Mouse (Mus musculus) frontal cortex, adult 2 months (tissue): ENCODE data around the gene Sim2. TPM values are rescaled to one million over a fixed set of nuclear protein-coding genes. Genes with fewer than 3 reads are reported as not detected.
A peak's percentile ranks its signal among the peaks of the same experiment; 100 is the strongest.

Source experiments
- DNase-seq, 2 experiments: peaks; one replicate each; pipeline ENCODE4 v3.0.0; 2022; ENCODE audit warnings: low spot score in 1 of 2; ENCODE audit errors: extremely low spot score in 1 of 2
- polyA plus RNA-seq: library from polyadenylated mRNA; depleted of rRNA; stranded (reverse); fragments of >200 nt; gene quantifications from 2 replicates; pipeline ENCODE4 v1.2.3, GENCODE M21; 2012

Sim2 gene
- polyA plus RNA-seq, 1 experiment = 0.30 TPM

DNA sequence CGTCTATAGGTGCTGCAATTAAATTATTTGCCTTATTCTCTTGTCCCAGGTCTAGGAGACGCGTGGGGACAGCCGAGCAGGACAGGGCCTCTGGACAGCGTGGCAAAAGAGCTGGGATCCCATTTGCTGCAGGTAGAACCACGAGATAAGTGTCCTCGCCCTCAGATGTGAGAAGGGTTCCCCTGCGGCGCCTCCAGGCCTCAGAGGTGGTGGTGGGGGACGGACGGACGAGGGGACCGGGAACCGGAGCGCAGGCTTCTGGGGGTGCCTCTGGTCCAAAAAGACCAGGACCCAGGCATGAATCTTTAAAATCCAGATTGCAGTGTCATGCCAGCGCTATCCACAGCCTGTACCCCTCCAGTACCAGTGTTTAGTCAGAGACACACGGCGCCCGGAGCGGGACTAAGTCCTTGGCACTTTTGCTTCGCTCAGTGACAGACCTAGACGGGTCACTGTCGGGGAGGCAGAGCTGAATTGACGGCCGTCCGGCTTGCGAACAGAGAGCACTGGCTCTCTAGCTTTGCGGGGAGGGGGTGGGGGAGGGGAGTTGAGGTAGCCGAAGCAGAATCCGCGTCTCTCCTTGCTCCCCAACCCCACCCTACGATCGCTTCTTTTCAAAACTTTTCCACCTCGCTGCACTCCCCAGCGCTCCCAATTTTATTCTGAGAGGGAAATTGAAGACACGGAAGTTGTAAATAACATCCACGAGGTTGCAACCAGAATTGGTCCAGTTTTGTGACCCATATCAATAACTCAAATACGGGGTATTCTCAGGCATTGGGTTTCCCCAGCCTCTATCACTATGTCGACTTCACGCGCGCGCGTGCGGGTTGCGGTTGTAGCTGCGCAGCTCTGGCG, 9.7 kb downstream of the Sim2 start:
- DNase-seq = no peak

DNA sequence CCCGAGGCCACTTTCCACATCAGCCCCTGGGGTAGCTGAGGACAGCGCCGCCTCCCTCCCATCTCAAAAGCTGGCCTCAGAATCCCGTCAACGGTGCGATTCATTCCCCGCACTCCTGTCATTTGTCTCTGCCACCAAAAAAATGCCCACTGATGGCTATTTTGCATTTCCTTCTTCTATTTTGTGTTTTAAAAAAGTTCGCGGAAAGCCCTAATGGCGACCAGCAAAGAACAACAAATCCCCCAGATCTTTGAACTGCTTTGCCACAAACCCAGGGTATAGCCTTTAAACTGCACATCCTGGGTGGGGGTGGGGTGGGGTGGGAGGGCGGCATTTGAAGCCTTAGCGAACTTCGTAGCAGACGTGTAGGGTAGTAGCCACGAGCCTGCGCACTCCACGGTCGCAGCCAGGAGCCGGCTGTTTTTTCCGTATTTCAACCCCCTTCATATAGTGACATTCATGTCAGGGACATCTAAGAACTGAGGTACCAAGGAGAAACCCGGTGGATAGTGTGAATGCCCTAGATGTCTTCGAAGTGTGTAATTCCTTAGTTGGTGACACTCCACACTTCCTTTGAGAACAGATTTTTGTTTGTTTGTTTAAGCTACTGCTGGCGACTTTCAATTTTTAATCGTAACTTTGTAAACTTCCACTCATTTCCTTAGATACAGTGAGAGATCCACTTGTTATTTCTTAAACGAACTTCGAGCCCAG, 10.5 kb downstream of the Sim2 start:
- DNase-seq = no peak

DNA sequence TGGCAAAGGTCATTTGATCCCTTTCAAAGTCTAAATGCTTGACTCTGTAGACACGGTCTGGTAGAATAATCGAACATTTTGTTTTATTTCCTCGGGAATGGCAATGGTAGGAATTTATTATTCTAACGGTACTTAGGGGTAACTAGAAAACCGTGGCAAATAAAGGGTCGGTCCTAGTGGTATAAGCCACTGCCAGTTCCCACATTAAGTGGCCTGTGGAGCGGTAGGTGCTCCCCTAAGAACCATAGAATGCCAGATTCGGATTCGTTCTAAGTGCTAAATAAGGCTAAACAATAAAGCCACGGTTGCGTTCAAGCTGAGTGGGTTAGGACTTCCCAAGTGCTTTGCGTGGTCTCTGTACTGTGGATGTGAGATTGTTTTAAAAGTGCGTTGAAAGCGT, 11.7 kb downstream of the Sim2 start:
- DNase-seq = no peak

DNA sequence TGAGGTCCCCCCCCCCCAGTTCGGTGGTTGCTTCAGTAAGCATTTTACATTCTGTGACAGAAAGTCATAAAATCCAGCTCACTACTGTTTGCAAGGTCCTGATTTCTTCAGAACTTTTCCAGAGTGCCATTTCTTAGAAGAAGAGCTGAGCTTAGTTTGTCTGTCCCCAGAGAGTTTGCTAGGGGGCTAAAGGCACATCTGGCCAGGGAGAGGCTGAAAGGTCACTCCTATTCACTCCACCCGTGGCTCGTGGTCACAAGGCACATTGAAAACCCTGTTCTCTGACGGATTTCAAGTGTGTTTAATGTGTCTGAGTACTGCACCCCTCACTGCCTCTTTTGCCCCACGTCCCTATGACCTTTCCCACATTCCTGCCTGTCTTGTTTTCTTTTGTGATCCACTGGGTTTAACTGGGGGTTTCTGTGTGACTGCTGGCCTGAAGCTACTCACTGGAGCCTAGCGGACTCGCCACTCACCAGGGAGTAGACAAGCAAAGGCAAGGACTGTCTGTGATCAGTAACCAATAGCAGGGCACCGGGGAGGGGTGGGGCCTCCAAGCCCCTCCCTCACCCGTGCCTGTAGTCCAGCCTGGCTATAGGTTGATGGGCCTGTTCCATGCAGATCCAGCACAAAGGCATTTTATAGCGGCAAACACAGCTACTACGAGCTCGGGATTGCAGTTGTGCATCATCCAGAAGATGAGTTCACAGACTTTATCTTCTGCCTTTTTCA, 13.2 kb downstream of the Sim2 start:
- DNase-seq = no peak

DNA sequence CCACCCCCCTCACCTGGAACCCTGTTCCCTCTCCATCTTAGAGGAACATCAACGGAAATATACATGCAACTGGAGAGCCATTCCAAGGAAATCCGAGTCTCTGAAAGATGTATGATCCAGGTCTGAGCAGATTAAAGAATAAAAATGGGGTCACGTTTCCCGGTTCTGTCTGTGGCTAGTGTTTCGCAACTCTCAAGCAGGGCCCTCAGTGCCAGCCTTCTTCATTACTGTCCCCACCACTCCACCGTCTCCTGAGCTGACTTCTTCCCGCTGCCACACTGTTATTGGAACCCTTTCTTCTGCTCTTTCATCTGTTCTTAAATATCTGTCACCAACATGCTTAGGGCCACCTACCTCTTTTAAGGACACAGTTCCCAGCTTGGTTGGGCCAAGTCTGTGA, 28.4 kb downstream of the Sim2 start:
- DNase-seq = no peak

DNA sequence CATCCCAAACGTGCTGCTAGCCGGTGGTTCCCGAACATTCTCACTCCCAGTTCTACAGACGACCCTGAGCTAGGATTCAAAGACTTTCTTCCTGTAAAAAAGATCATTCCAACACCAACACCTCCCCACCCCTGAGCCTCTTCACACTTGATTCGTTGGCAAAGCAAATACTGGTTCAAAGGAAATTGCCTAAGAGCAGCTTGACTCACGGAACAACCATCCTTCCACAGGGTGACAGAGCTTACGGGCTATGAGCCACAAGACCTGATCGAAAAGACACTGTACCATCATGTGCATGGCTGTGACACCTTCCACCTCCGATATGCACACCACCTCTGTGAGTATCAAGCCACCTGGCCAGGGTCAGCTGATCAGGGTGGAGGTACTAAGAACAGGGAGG, 30.0 kb downstream of the Sim2 start:
- DNase-seq = no peak

DNA sequence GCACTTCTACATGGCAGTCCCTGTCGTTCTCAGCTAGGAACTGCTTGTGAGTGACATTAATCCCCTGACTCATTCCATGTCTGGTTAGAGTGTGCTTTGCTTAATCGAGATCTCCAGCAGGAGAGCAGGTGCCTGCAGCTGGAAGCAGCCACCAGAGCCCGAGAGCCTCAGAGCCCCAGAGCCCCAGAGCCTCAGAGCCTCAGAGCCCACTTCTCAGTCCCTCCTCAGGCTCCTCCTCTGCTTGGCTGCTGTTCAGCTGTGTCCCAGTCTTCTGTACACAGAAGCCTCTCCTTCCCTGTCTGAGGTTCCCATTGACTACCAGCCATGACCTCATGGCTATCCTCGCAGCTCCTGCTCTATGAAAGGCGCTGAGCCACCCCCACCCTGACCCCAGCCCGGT, 32.6 kb downstream of the Sim2 start:
- no peak for DNase-seq

DNA sequence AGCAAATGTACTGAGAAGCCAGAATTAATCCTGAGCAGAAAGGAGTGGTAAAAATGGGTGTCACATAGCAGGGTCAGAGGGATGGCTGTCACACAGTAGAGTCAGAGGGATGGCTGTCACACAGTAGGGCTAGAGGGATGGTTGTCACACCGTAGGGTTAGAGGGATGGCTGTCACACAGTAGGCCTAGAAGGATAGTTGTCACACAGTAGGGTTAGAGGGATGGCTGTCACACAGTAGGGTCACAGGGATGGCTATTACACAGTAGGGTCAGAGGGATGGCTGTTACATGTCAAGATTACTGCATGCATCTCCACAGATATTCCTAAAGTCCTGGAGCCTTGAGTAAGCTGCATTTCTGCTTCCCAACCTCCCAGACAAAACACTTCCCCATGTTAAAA, 33.7 kb downstream of the Sim2 start:
- DNase-seq = no peak

DNA sequence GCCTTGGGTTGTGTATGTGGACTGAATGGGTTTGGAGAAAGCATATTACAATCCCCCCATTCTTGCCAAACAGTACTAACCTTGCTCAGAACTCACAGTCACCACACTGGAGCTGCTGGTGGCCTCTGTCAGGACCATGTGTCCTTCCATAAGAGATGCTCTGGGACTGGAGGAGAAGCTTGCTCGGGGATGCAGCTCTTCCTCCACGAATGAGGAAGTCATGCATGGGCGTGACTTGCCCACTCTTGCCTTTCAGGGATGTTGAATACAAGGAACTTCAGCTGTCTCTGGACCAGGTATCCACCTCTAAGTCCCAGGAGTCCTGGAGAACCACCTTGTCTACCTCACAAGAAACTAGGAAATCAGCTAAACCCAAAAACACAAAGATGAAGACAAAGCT, 37.6 kb downstream of the Sim2 start:
- DNase-seq = no peak

DNA sequence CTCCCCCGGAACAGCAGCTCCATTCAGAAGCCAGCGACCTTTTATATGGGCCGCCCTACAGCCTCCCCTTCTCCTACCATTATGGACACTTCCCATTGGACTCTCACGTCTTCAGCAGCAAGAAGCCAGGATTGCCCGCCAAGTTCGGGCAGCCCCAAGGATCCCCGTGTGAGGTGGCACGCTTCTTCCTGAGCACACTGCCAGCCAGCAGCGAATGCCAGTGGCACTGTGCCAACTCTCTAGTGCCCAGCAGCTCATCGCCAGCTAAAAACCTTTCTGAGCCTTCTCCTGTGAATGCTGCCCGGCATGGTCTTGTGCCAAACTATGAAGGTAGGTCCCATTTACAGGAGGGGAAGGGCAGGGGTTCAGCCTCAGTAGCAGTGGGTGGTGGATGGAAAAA, 38.5 kb downstream of the Sim2 start:
- peak in 1 of 2 experiments; percentile 22 for DNase-seq

DNA sequence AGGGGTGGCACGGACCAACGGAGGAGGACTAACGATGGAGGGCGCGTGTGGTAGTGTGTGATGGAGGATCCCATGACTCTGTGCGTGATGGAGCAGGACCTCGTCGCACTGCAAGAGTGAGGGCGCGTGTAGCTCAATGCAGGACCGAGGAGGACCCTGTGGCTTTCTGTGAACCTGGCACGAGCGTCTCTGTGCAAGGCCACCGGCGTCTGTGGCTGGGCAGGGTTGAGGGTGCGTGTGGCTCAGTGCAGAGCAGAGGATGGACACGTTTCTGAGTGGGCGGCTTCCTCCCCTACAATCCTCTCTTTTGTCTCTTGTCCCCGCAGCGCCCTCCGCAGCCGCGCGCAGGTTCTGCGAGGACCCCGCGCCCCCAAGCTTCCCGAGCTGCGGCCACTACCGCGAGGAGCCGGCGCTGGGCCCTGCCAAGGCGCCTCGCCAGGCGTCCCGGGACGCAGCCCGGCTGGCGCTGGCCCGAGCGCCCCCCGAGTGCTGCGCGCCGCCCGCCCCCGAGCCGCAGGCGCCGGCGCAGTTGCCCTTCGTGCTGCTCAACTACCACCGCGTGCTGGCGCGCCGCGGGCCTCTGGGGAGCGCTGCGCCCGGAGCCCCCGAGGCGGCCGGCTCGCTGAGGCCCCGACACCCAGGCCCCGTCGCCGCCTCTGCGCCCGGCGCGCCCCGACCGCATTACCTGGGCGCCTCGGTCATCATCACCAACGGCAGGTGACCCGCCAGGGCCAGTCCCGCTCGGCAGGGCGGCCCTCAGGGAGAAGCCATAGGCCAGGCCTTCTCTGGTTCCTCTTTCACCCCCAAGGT, 40.6 kb downstream of the Sim2 start:
- DNase-seq = no peak

DNA sequence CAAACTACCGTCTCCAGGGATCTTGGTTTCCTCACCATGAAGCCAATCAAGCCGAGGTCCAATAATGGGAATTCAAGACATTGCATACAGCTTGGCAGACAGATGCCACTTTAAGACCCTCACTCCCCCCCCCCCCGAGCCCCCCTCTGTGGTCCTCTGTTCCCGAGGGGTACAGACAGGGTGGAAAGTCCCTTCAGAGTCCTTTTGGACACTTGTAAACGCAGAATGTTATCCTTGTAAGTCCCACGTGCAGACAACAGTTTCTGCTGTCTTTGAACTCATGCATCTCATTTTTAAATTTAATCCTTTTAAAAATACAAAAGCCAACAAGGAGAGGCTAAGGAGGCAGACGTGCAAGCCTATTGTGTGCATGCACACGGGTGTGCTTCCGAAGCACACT, 41.5 kb downstream of the Sim2 start:
- no peak for DNase-seq

DNA sequence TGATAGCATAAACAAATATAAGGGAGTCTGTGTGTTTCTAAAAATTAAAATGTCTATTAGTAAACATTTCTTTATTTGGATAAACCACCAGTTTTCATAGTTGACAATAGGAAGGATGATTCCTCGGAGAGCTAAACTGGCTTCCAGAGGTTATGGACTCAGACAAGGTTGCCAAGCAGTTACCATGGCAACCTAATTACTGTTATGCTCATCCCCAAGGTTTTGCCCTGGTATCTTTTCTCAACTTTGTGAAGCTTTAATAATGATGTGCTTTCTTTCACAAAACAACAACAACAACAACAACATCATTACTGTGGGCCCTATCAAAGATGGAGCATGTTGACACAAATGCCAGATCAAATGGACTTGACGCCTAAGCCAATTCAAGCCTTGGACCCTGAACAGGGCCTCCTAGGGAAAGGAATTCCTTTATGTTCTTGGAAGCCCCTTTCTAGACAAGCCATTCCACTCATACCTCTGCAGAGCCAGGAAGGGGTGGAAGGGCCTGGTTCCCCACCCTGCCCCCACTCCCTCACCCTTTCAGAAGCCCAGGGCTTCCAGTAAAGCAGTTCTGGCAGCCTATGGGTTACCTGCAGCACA, 43.6 kb downstream of the Sim2 start:
- no peak for DNase-seq

DNA sequence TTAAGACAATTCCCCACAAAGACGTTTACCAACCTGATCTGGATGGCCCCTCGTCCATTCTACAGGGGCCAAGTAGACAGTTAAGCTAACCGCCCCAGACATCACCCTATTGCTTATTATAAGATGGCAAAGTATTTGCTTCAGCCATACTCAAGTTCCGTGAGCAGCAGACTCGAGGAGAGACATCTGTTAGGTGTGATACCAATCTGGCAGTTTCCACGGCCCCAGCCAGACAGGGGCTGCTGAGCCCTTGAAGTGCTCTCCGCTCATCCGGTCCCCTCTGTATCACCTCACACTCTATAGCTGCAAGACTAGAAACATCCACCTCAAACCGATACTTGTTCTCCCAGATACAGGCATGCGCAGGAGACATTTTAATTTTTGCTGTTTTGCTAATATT, 49.5 kb downstream of the Sim2 start:
- no peak for DNase-seq

DNA sequence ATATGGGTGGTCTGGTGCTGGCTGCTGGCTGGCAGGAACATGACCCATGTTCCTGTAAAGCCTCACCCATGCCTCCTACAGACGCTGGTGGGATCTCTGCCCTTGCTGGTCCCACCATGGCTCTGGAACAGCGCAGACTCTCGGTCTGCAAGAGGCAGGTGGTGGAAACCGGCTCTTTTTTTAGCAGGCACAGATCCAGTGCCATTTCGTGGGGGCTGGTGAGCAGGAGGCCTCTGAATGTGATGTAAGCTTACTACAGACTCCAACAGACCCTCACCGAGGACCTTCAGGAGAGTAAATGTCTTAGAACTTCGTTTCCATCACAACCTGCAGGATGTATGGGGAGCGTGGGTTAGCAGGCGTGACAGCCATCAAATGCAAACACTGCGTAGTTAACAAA, 56.0 kb downstream of the Sim2 start:
- DNase-seq = peak in 1 of 2 experiments; percentile 44

DNA sequence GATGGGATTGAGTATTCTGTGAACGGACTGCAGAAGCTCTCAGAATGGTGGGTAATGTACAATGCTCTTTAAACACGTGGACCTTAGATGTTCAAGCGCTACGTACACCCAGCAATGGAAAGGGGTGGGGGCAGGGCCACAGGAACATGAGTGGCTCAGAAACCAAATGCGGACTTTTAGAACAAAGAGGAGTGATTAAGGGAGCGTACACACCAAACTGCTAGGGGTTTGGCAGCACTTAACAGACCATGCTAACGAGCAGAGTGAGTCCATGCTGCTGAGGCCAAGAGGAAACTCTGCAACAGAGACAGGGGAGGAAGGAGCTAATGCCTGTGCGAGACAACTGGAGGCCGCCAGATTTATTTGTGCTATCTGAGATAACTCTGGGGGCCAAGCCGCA, 58.6 kb downstream of the Sim2 start:
- no peak for DNase-seq

DNA sequence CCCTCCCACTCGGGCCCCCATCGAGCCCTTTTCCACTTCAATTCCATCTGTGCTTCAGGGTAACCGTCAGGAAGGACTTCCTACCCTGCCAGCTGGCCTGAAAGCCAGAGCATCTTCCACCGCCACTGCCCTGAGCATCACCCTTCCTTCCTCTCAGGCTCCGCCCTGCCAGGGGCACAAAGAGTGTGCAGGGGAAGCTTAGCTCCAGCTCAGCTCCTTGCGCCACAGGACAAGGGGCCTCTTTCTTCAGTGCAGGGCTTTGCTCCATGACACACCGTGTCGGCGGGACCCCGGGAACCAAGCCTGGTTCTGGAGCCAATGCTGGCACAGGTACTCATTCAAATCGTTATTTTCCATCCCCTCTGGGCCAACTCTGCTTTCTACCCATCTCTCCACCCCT, 63.4 kb downstream of the Sim2 start:
- DNase-seq = no peak

DNA sequence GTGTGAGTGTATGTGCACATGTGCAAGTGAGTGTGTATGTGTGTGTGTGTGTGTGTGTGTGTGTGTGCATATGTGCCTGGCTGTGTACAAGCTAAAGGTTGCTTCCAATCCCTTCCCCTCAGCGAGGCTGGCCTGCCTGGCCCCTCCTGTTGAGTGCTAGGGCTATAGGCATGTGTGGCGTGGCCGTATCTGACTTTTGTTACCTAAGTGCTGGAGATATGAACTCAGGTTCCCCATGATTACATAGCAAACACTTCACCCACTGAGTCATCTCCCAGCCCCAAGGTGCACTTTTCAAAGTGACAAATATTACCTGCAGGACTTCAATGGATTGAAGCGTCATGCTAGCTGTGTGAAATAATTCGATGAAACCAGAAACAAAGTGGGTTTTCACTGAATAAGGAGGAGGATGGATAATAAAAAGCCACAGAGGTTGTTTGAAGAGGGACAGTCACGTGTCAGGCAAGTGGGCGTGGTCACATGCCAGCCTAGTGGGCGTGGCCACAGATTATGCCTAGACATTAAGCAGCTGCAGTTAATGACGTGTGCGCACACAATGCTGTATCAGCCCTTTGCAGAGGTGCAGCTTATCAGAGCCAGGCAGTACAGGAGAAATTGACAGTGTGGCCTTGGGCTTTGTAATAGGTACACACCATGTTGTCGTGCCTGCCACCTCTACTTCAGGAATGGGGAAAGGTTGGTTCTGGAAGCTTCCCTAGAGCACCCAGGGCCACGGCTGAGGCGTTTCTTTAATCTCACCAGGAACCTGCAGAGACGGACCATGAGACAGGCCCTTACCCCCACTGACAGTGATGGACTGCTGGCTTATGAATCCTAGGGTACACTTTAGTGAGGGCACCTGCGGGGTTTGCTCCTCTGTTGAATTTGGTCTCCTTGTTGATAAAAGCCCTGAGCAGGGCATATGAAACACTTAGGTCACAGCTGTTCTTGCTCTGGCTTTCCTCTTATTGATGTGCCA, 65.7 kb downstream of the Sim2 start:
- DNase-seq = no peak

DNA sequence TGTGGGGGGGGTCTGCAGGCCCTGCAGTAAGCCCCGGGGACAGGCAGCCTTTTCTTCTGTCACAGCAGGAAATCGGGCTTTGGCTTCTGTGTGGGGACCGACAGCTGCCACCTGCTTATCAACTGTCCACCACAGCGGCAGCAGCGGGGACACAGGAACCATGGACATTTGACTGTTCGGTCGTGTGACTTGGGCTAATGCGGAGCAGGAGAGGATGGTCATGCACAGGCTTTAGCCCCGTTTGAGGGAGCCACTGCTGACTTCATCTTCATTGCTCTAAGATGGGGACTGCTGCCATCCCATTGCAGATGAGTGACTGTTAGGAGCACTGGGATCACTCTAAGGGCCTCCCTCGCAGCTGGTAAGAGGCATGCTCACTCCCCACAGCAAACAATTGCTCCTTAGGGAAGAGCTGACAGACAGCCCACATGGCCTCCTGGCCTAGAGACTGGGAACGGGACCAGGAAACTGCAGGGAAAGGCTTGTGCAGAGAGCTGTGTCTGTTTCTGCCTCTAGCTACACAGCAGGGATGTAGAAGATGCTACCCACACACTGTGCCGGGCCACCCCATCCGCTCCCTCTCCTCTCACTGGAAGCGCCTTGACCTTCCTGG, 70.4 kb downstream of the Sim2 start:
- DNase-seq = peak in 1 of 2 experiments; percentile 32
